Mouse (Mus musculus): ENCODE measurements around the gene Ankrd40. TPM values are rescaled to one million over a fixed set of nuclear protein-coding genes. Genes with fewer than 3 reads are reported as not detected.
A peak's percentile ranks its signal among the peaks of the same experiment; 100 is the strongest.

Ankrd40 gene
- total and polyA plus RNA-seq, 3 experiments, result 254 to 287 (median 285) TPM

- intact Hi-C loops (cut with DNase I), result no loop called here
- DNase-seq, result no peak
- Histone ChIP-seq H3K27ac (no peak overlapping the region), H3K36me3 (ENCODE audit: control insufficient read depth, insufficient read depth, low read length) (peaks cover 32% of the 10 kb centered on the region), H3K4me1 (ENCODE audit: control insufficient read depth, insufficient read depth, low read length) (peaks cover 7% of the 10 kb centered on the region), H3K4me3 (no peak overlapping the region), H3K79me2 (replicated peaks; ENCODE audit: control insufficient read depth, insufficient read depth, low read length) (peaks cover 4% of the 10 kb centered on the region; the same call in 1 of the 2 replicates), H3K9ac (ENCODE audit: low read depth, low read length) (no peak overlapping the region), H3K27me3 (ENCODE audit: control insufficient read depth, insufficient read depth, low read length) (no peaks in the 10 kb centered on the region)
- WGBS, result 75% methylated on average over 8 of the region's 8 CpGs
- TF ChIP-seq POLR2A (IDR thresholded peaks at IDR 0.05; ENCODE audit: insufficient read depth, low read depth, low read length) (no peak), CTCF (IDR thresholded peaks at IDR 0.05) (no peak), EP300 (IDR thresholded peaks at IDR 0.05; ENCODE audit: insufficient read depth, low read depth, low read length) (no peak)
Observed at GRCm38 (mm10) chr11:94334386-94334968, 6.7 kb downstream of the Ankrd40 start.

GRCm38 (mm10) chr11:94336551-94336950, 8.8 kb downstream of the Ankrd40 start:
- Histone ChIP-seq H3K27ac (no peak overlapping the region), H3K79me2 (replicated peaks; ENCODE audit: control insufficient read depth, insufficient read depth, low read length) (no peaks in the 10 kb centered on the region; the same call in 1 of the 2 replicates), H3K9ac (ENCODE audit: low read depth, low read length) (no peak overlapping the region), H3K4me3 (no peak overlapping the region), H3K36me3 (ENCODE audit: control insufficient read depth, insufficient read depth, low read length) (peaks cover 17% of the 10 kb centered on the region), H3K27me3 (ENCODE audit: control insufficient read depth, insufficient read depth, low read length) (no peaks in the 10 kb centered on the region), H3K4me1 (ENCODE audit: control insufficient read depth, insufficient read depth, low read length) (no peaks in the 10 kb centered on the region)
- no peak for DNase-seq
- intact Hi-C loops (cut with DNase I), result no loop called here
- TF ChIP-seq POLR2A (IDR thresholded peaks at IDR 0.05; ENCODE audit: insufficient read depth, low read depth, low read length), result no peak
- TF ChIP-seq CTCF (IDR thresholded peaks at IDR 0.05), result no peak
- no peak for TF ChIP-seq EP300 (IDR thresholded peaks at IDR 0.05; ENCODE audit: insufficient read depth, low read depth, low read length)

GRCm38 (mm10) chr11:94338347-94338746, 10.5 kb downstream of the Ankrd40 start:
- H3K9ac ChIP-seq (ENCODE audit: low read depth, low read length), result no peak overlapping the region
- H3K4me3 ChIP-seq, result no peak overlapping the region
- H3K27ac ChIP-seq, result no peak overlapping the region
- no peaks in the 10 kb centered on the region for H3K79me2 ChIP-seq (replicated peaks; ENCODE audit: control insufficient read depth, insufficient read depth, low read length)
- no peaks in the 10 kb centered on the region for H3K4me1 ChIP-seq (ENCODE audit: control insufficient read depth, insufficient read depth, low read length)
- H3K36me3 ChIP-seq (ENCODE audit: control insufficient read depth, insufficient read depth, low read length), result peaks cover 8% of the 10 kb centered on the region
- H3K27me3 ChIP-seq (ENCODE audit: control insufficient read depth, insufficient read depth, low read length), result no peaks in the 10 kb centered on the region
- intact Hi-C loops (cut with DNase I), result no loop called here
- no peak for TF ChIP-seq CTCF (IDR thresholded peaks at IDR 0.05)
- no peak for TF ChIP-seq EP300 (IDR thresholded peaks at IDR 0.05; ENCODE audit: insufficient read depth, low read depth, low read length)
- TF ChIP-seq POLR2A (IDR thresholded peaks at IDR 0.05; ENCODE audit: insufficient read depth, low read depth, low read length), result no peak
- 73% methylated on average over 2 of the region's 2 CpGs for WGBS
- DNase-seq, result no peak

GRCm38 (mm10) chr11:94339732-94340585, 12.2 kb downstream of the Ankrd40 start:
- intact Hi-C loops (cut with DNase I), result loop anchor here (2.0 to 5.0 kb wide), 3 partner anchors 65 to 207 kb away; partner anchors contain the start of gene Rsad1
- H3K79me2 ChIP-seq (replicated peaks; ENCODE audit: control insufficient read depth, insufficient read depth, low read length), result no peaks in the 10 kb centered on the region
- 61% methylated on average over 18 of the region's 18 CpGs for whole genome bisulfite sequencing

GRCm38 (mm10) chr11:94340948-94341933, 13.4 kb downstream of the Ankrd40 start:
- Histone ChIP-seq H3K4me3 (no peak overlapping the region), H3K27ac (no peak overlapping the region), H3K4me1 (ENCODE audit: control insufficient read depth, insufficient read depth, low read length) (no peaks in the 10 kb centered on the region; the same call in 1 of the 2 replicates), H3K9ac (ENCODE audit: low read depth, low read length) (no peak overlapping the region), H3K79me2 (replicated peaks; ENCODE audit: control insufficient read depth, insufficient read depth, low read length) (no peaks in the 10 kb centered on the region), H3K36me3 (ENCODE audit: control insufficient read depth, insufficient read depth, low read length) (no peaks in the 10 kb centered on the region; the same call in none of the 2 replicates), H3K27me3 (ENCODE audit: control insufficient read depth, insufficient read depth, low read length) (no peaks in the 10 kb centered on the region)
- DNase-seq, result no peak
- 78% methylated on average over 10 of the region's 10 CpGs for WGBS
- intact Hi-C loops (cut with DNase I), result loop anchor here (2.0 to 5.0 kb wide), 3 partner anchors 64 to 206 kb away; partner anchors contain the start of gene Rsad1
- TF ChIP-seq EP300 (IDR thresholded peaks at IDR 0.05; ENCODE audit: insufficient read depth, low read depth, low read length) (no peak), CTCF (IDR thresholded peaks at IDR 0.05) (no peak), POLR2A (IDR thresholded peaks at IDR 0.05; ENCODE audit: insufficient read depth, low read depth, low read length) (no peak)

More at GRCm38 (mm10) chr11:94339732-94340585, 12.2 kb downstream of the Ankrd40 start:
- Histone ChIP-seq H3K4me3 (no peak overlapping the region), H3K27ac (no peak overlapping the region), H3K27me3 (ENCODE audit: control insufficient read depth, insufficient read depth, low read length) (no peaks in the 10 kb centered on the region), H3K36me3 (ENCODE audit: control insufficient read depth, insufficient read depth, low read length) (peaks cover 2% of the 10 kb centered on the region), H3K4me1 (ENCODE audit: control insufficient read depth, insufficient read depth, low read length) (no peaks in the 10 kb centered on the region; the same call in 1 of the 2 replicates), H3K9ac (ENCODE audit: low read depth, low read length) (no peak overlapping the region)
- TF ChIP-seq CTCF (IDR thresholded peaks at IDR 0.05) (peak; percentile 79), EP300 (IDR thresholded peaks at IDR 0.05; ENCODE audit: insufficient read depth, low read depth, low read length) (peak; percentile 60; the same call in 1 of the 2 replicates), POLR2A (IDR thresholded peaks at IDR 0.05; ENCODE audit: insufficient read depth, low read depth, low read length) (no peak)
- peak in 1 of 2 experiments; percentile 37 for DNase-seq

Measured in heart, adult 2 months (tissue).